Mouse (Mus musculus) lung, postnatal 0 days (tissue): ENCODE measurements around the gene Olfr251.

Experiments used
- CTCF ChIP-seq: IDR thresholded peaks from 2 replicates; pipeline ENCODE4 v1.5.1; 2016; ENCODE audit warnings: antibody characterized with exemption, mild to moderate bottlenecking
- EP300 ChIP-seq: IDR thresholded peaks from 2 replicates; pipeline ENCODE4 v1.6.1; 2016; ENCODE audit warnings: antibody characterized with exemption, mild to moderate bottlenecking, control low read depth

DNA sequence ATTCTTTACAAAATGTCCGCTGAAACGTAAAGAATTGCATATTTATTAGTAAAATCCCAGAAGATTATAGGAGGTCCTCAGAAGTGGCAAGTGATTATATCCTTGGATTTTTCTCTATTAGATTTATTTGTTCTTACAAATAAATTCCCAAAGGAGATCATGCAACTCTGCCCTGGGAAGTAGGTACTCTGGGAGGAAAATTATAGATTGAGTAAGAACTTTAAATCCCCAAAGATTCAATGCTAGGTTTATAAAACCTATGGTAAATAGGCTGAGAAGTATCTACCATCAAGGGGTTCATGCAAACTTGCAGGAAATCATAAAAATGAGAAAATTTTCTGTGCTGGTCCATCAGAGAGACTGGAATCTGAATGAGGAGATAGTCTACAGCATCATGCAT lies 10.3 kb upstream of the Olfr251 start, which contains the start of gene Olfr250:
- TF ChIP-seq CTCF, result no peak
- no peak for TF ChIP-seq EP300
